Mouse (Mus musculus): Measurements from ENCODE around the gene Ifi202b.
"Not testable (repeated sequence)": the region's sequence is repeated elsewhere in the genome, so short reads cannot be mapped to it uniquely, and the experiment has no call there.

DNA sequence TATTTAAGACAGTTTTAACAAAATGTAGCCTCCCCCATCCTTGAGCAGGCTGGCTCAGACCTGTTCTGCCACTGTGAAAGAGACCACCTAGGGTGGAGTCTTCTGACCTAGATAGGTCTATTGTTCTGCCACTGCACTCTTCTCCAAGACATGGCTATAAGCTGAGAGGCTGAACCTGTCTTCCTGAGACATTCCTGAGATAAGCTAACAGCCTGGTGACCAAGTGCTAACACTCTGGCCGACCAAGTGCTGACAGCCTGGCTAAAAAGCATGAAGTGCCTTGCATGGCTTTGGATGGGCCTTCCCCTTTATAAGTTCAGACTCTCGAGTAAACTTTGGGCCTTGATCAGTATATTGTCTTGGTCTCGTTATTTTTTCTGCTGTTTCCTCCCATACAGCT lies 1.5 kb downstream of the Ifi202b start:
- not testable (repeated sequence) for TF ChIP-seq EP300, CTCF (IDR thresholded peaks at IDR 0.05)
